Mouse (Mus musculus) erythroblast, embryonic 14.5 days (primary cell): ENCODE data around the gene Sntb2.

Source experiments
- GATA1 ChIP-seq: IDR thresholded peaks from 2 replicates; pipeline ENCODE4 v1.6.1; 2012; ENCODE audit warnings: low read length, inconsistent platforms, mixed read lengths
- TAL1 ChIP-seq: IDR thresholded peaks from 3 replicates; pipeline ENCODE4 v1.6.1; 2012; ENCODE audit warnings: low read length, inconsistent platforms, mixed read lengths

- TF ChIP-seq GATA1 (no peak), TAL1 (no peak)
These were observed 93.8 kb downstream of the Sntb2 start for GRCm38 (mm10) chr8:107029310-107029709.
